Mouse (Mus musculus) Muller cell, postnatal 12 days (primary cell): Measurements from ENCODE around the gene Tdp1.
A peak's percentile ranks its signal among the peaks of the same experiment; 100 is the strongest.

Experiments
- DNase-seq: peaks from one replicate; pipeline ENCODE4 v3.0.0-alpha.2; 2015; ENCODE audit errors: inconsistent ontology term

Tdp1 gene

DNA sequence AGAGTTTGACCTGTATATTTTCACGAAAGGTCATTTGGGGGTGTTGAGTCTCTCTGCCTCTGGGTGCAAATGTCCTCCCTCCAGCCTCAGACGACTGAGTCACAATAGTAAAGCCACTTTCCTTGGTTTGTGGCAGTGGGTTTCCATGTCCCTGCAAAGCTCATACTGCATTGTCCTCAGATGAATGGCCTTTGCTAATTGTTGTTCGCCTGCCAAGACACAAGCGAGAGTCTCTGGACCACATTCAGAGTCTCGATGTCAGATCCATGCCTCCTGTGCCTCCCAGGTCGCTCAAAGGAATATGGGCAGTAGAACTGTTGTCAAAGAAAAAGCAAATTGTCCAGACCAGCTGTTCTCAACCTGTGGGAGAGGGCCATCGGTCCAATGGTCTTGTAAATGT is 116.1 kb downstream of the Tdp1 start:
- peak; percentile 30 for DNase-seq

DNA sequence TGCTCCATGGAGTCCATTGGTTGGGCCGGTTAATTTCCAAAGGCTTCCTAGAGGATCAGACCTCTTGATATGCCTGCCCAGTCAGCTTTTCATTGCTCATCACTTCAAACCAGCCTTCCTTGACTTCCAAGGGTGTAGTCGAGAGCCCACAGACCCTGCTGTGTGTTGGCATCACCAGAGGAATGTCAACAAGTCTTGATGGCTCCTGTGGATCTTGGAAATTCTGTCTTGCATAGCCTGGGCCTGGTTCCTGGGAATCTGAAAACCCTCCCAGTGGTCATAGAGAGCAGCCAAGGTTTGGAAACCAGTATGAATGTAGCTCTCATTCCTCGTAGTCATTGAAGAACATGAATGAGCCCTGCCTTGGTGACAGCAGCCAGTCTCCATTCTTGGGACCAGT is 116.9 kb downstream of the Tdp1 start:
- DNase-seq, result peak; percentile 9

DNA sequence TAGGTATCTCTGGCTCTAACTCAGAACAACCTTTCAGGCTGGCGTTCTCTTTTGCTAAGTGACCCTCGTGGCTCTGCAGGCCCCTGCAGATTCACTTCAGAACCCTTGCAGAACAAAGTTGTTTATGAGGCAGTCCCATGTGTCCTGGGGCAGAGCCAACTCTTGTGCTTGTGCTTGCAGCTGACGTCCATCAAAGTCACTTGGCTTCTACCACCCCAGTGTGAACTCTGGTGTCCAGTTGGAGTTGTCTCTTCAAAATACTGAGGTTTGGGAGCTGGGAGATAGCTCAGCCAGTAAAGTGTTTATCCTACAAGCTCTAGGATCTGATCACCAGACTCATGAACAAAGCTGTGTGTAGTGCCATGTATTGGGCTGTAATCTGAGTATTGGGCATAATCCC is 117.6 kb downstream of the Tdp1 start:
- no peak for DNase-seq

- no peak for DNase-seq
Measured at GRCm38 (mm10) chr12:100002914-100003587, 118.7 kb downstream of the Tdp1 start.
